Mouse (Mus musculus) testis, adult 2 months (tissue): Measurements from ENCODE around the gene Synpo2.

Experiments used
- CTCF ChIP-seq: fragments of 200-500 bp; IDR thresholded peaks from 2 replicates; pipeline ENCODE4 v1.5.1; 2012; ENCODE audit warnings: low read depth, mild to moderate bottlenecking, inconsistent platforms, low read length, moderate library complexity; ENCODE audit not compliant: control insufficient read depth, insufficient read depth, insufficient replicate concordance
- POLR2A ChIP-seq: fragments of 200-500 bp; IDR thresholded peaks from 2 replicates; pipeline ENCODE4 v1.6.1; 2012; ENCODE audit warnings: low read depth, mild to moderate bottlenecking, inconsistent platforms, low read length, moderate library complexity; ENCODE audit not compliant: control insufficient read depth

DNA sequence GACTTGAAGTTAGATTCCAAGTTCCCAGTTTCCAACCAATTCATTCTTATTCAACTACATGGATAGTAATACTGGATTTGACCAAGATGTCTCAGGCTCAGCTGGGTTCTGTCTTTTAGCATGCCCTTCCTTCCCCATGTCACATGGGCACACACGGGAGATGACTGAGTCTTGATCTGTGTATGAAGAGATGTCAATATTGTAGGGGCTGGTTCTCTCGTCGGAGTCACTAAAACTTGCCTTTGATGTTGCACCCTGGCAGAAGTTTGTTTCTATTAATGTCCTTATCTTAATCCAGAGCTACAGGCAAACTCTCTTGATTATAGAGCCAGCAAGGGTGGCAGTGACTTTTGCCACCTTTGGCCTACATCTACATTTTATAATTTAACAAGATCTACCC lies 154.3 kb downstream of the Synpo2 start:
- TF ChIP-seq CTCF: no peak
- TF ChIP-seq POLR2A: no peak
